Mouse (Mus musculus): ENCODE measurements around the gene Adarb2. TPM values are rescaled to one million over a fixed set of nuclear protein-coding genes. Genes with fewer than 3 reads are reported as not detected.

Gene Adarb2
- polyA plus RNA-seq, 1 experiment: not detected

DNA sequence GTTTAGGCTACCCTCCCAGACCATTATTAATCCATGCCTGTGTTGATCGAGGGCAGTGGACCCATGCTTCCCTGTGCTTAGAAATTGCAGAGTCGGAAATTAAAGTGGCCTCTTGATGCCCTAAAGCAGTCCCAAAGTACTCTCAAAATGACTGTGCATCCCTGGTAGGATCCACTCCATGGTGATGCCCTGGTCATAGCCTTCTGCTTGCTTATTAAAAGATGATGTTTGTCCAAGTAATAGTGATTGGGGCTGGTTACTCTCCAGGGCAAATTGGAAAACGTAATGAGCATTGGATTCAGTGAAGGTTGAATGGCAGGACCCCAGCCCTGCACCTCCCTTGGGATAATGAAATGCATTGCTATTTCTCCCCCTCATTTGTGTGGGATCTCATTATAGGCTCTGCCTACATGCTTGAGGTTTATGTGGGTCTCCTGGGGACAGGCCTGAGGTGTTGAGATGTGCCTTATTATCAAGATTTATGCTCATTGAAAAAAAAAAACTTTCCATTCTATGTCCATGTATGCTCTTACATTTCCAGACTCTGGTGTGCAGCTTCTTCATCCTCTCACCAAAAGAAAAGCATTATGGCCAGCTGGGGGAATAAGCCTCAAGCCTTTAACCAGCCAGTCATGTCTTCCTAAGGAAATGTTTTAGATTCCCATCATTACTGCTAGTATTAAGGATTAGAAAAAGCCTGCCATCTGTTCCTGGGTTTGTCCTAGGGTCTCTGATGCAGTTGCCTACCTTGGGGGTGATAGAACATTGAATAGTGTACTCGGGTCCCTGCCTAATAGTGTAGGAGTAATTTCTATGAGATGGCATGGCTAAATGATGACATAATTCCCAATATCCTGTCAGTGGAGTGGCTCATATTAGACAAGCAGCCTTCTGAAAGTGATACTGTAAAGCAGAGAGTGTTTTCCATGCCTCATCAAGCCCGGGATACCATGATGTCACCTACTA lies 208.0 kb downstream of the Adarb2 start:
- 83% methylated on average over 5 of the region's 5 CpGs for WGBS
- Histone ChIP-seq H3K4me1 (ENCODE audit: control insufficient read depth, insufficient read depth, low read length) (no peaks in the 10 kb centered on the region; the same call in 1 of the 2 replicates), H3K27ac (ENCODE audit: insufficient read depth, low read depth, low read length) (no peak overlapping the region), H3K4me3 (ENCODE audit: insufficient read depth, low read depth, low read length) (no peak overlapping the region)
- TF ChIP-seq POLR2A (IDR thresholded peaks at IDR 0.05; ENCODE audit: insufficient read depth, low read depth, low read length): no peak
- no peak for TF ChIP-seq CTCF (IDR thresholded peaks at IDR 0.05; ENCODE audit: insufficient read depth, low read depth, low read length)

DNA sequence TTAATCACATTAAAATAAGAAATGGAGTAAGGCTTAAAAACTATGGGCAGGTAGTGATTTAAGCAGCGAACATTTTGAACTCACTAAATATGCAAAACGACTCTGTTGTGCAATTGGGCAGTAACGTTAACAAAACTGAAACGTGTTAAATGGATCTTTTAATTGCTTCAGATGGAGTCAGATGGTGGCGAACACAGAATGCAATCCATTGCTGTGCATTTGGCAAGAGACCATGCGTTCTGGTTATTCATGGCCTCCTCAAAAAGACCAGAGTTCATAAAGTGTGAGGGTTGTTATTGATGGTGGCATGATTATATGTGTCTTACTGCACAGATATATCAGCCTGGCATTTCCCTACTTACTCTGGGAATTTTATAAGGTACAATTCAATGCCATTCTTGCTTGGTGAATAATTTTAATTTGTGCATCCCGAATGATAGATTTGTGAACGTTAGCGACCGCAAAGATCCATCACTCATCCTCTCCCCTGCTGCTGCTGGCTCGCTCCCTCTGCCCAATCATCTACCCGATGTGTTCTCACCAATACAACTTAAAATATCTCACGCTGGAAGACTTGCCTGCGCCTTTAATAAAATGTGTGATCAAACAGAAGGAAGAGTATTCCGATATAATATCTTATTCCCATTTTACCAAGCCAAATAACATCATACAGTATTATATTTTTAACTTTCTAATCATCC lies 221.5 kb downstream of the Adarb2 start:
- H3K27ac ChIP-seq (ENCODE audit: insufficient read depth, low read depth, low read length): no peak overlapping the region
- no peak for TF ChIP-seq POLR2A (IDR thresholded peaks at IDR 0.05; ENCODE audit: insufficient read depth, low read depth, low read length)
- no peak for TF ChIP-seq CTCF (IDR thresholded peaks at IDR 0.05; ENCODE audit: insufficient read depth, low read depth, low read length)
- 66% methylated on average over 15 of the region's 15 CpGs for WGBS

DNA sequence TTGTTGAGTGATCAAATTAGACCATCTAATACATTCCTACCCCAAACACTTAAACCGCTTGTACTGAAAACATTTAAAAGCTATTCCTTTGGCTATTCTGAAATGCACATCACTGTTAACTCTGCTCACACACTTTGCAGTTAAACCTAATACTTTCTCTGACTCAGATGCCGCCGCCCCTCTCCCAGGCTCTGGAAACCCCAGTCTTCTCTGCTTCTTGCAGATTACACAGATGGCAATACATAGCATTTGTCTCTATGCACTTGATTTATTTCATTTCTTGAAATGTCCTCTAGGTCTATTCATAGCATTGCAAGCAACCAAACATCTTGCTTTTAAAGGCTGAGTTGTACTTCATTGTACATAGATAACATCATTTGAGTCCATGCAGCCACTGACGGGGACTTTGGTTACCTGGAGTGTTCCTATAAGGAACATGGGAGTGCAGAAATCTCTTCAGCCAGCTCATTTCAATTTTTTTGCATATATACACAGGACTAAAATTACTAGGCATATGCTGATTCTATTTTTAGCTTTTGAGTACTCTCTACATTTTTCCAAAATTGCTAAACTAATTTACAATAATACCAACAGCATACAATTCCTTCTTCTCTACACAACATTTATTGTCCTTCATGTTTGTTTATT lies 236.6 kb downstream of the Adarb2 start:
- no peak for TF ChIP-seq CTCF (IDR thresholded peaks at IDR 0.05; ENCODE audit: insufficient read depth, low read depth, low read length)
- TF ChIP-seq POLR2A (IDR thresholded peaks at IDR 0.05; ENCODE audit: insufficient read depth, low read depth, low read length): no peak
- H3K4me1 ChIP-seq (ENCODE audit: control insufficient read depth, insufficient read depth, low read length): no peaks in the 10 kb centered on the region
- H3K27ac ChIP-seq (ENCODE audit: insufficient read depth, low read depth, low read length): no peak overlapping the region
- 72% methylated on average over 4 of the region's 4 CpGs for WGBS
- no peak overlapping the region for H3K4me3 ChIP-seq (ENCODE audit: insufficient read depth, low read depth, low read length)

More for the DNA sequence above, 221.5 kb downstream of the Adarb2 start:
- Histone ChIP-seq H3K4me1 (ENCODE audit: control insufficient read depth, insufficient read depth, low read length) (no peaks in the 10 kb centered on the region), H3K4me3 (ENCODE audit: insufficient read depth, low read depth, low read length) (no peak overlapping the region)

DNA sequence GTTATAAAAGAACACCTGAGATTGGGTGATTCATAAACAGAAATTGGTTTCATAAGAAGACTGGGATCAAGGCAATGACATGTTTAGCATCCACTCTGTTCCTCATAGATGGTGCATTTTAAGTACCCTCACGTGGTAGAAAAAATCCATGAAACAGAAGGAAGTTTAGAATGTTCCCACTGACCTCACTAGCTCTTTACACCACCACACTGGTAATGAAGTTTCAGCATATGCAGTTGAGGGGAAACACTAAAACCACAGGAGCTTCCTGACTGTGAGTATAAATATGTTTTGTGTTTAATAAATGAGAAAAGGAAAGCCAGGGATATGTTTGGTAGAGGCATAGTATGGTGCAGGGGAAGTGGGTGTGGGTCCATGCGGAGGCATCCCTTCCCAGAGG lies 242.7 kb downstream of the Adarb2 start:
- H3K4me1 ChIP-seq (ENCODE audit: control insufficient read depth, insufficient read depth, low read length): no peaks in the 10 kb centered on the region
- 85% methylated on average over 2 of the region's 2 CpGs for WGBS

DNA sequence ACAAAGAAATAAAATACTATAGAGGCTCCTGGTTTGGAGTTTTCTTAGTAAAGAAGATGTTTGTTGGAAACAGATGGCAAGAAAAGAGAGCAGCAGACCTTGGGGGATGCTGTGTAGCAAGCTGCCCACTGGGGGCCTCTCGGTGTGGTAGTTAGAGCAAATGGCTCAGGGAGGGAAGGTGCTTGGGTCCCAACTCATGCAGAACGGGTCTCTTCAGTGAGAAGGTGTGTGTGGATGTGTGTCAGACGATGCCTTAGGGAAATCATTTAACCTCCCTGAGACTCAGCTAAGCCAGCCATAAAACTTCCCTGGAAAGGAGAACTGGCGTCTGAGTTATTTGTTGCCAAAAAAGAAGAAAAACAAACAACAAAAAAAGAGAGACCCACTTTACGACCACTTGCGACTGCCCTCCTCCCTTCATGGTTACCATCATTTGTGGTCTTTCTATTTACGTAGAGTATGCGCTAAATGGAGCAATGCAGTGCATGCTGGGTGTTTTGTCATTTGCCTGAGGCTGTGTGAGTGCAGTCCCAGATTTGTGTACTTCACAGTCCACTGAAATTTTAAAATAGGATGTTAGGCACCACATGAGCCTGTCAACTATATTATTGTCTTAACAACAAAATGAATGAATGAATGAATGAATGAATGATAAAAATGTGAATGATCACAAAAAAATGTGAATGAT lies 245.7 kb downstream of the Adarb2 start:
- Histone ChIP-seq H3K4me1 (ENCODE audit: control insufficient read depth, insufficient read depth, low read length) (no peaks in the 10 kb centered on the region), H3K27ac (ENCODE audit: insufficient read depth, low read depth, low read length) (no peak overlapping the region), H3K4me3 (ENCODE audit: insufficient read depth, low read depth, low read length) (no peak overlapping the region)
- WGBS: 79% methylated on average over 8 of the region's 8 CpGs
- no peak for TF ChIP-seq CTCF (IDR thresholded peaks at IDR 0.05; ENCODE audit: insufficient read depth, low read depth, low read length)
- no peak for TF ChIP-seq POLR2A (IDR thresholded peaks at IDR 0.05; ENCODE audit: insufficient read depth, low read depth, low read length)

More for the DNA sequence above, 242.7 kb downstream of the Adarb2 start:
- Histone ChIP-seq H3K27ac (ENCODE audit: insufficient read depth, low read depth, low read length) (no peak overlapping the region), H3K4me3 (ENCODE audit: insufficient read depth, low read depth, low read length) (no peak overlapping the region)
- no peak for TF ChIP-seq CTCF (IDR thresholded peaks at IDR 0.05; ENCODE audit: insufficient read depth, low read depth, low read length)

DNA sequence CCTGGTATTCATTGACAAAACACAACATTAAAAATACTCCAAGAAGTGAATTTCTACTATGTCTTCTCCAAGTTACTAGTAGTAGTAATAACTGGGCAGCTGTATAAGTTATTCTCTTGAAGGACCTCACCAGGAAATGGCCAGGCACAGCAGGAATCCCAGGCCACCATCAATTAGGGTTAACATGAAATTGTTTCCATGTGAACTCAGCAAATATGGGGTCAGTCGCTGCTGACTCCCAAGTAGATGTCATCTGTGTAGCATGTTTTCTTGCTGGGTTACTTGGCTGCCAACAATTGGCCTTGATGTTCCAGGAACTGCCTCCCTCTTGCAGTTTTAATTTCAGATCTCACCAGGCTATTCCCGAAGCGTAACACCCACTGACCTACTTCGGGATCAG lies 248.9 kb downstream of the Adarb2 start:
- no peak overlapping the region for H3K4me3 ChIP-seq (ENCODE audit: insufficient read depth, low read depth, low read length)
- 59% methylated on average over 4 of the region's 4 CpGs for WGBS

DNA sequence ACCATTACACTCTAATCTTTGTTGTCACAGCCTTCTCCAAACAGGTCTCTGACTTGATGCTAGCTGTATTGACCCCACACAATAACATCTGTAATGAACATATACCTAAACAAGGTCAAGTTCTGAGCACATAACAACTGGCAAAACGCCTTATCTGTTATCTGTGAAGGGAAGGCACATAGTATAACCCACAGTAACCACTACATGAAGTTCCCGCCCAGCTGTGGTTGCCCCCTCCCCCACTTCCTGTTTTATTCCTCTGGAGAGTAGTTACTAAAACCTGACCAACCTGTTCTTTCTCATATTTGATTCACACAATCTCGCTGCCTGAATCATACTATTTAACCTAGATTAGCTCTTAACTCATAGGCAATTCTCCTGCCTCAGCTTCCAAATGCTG lies 254.2 kb downstream of the Adarb2 start:
- WGBS: 85% methylated on average over 3 of the region's 3 CpGs
- Histone ChIP-seq H3K4me1 (ENCODE audit: control insufficient read depth, insufficient read depth, low read length) (no peaks in the 10 kb centered on the region), H3K27ac (ENCODE audit: insufficient read depth, low read depth, low read length) (no peak overlapping the region), H3K4me3 (ENCODE audit: insufficient read depth, low read depth, low read length) (no peak overlapping the region)
- no peak for TF ChIP-seq CTCF (IDR thresholded peaks at IDR 0.05; ENCODE audit: insufficient read depth, low read depth, low read length)
- no peak for TF ChIP-seq POLR2A (IDR thresholded peaks at IDR 0.05; ENCODE audit: insufficient read depth, low read depth, low read length)

More for the DNA sequence above, 248.9 kb downstream of the Adarb2 start:
- no peak for TF ChIP-seq CTCF (IDR thresholded peaks at IDR 0.05; ENCODE audit: insufficient read depth, low read depth, low read length)
- no peak for TF ChIP-seq POLR2A (IDR thresholded peaks at IDR 0.05; ENCODE audit: insufficient read depth, low read depth, low read length)
- Histone ChIP-seq H3K4me1 (ENCODE audit: control insufficient read depth, insufficient read depth, low read length) (no peaks in the 10 kb centered on the region), H3K27ac (ENCODE audit: insufficient read depth, low read depth, low read length) (no peak overlapping the region)

DNA sequence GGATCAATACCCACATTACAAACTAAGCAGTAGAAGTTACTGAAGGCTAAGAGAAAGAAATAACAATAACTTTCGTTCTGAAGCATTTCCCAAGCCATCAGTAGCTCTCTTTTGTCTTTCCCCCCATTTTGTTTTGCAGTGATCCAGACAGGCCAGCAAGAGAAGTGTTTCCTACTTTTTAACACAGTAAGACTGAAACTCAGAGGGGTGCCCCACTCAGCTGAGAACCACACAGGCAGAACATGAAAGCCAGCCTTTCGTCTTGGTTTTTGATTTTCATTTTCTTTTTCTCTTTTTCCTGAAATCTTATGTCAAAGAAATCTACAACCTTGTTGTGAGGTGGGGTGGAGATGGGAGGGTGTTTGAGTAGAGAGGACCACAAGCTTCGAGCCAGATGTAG lies 255.2 kb downstream of the Adarb2 start:
- no peak overlapping the region for H3K4me3 ChIP-seq (ENCODE audit: insufficient read depth, low read depth, low read length)
- no peak overlapping the region for H3K27ac ChIP-seq (ENCODE audit: insufficient read depth, low read depth, low read length)
- TF ChIP-seq POLR2A (IDR thresholded peaks at IDR 0.05; ENCODE audit: insufficient read depth, low read depth, low read length): no peak
- TF ChIP-seq CTCF (IDR thresholded peaks at IDR 0.05; ENCODE audit: insufficient read depth, low read depth, low read length): no peak
- 68% methylated on average over 3 of the region's 3 CpGs for WGBS
- H3K4me1 ChIP-seq (ENCODE audit: control insufficient read depth, insufficient read depth, low read length): no peaks in the 10 kb centered on the region

Measured in olfactory bulb, adult 2 months (tissue).